10 mouse cellular contexts compared by ENCODE assay signal in genomic region chr7:120552479-120553180, GRCm38 (mm10).
DNase-seq lines count a peak whose midpoint lies in the region; ATAC-seq lines count a peak whose summit lies in the region.
"Had no signal": no experiment of that assay in that cellular context is flagged by ENCODE, and none has a peak within 500 bp of the region (broad histone marks: within the 10 kb centered on the region; RNA-seq: fewer than 3 reads in every experiment).

No protein-coding gene starts in this region.

- no peaks in the 10 kb centered on the region for H3K27me3 ChIP-seq in kidney, embryonic 15.5 days
- H3K27me3 ChIP-seq in embryonic facial prominence, embryonic 11.5 days (ENCODE audit: control insufficient read depth, insufficient read depth, low read length) = no peaks in the 10 kb centered on the region
- no peaks in the 10 kb centered on the region for H3K27me3 ChIP-seq in hindbrain, embryonic 12.5 days
- no peaks in the 10 kb centered on the region for H3K27me3 ChIP-seq in midbrain, embryonic 14.5 days (ENCODE audit: control insufficient read depth, insufficient read depth, low read length)

- DNase-seq in kidney, postnatal 4 days = no peak
- peak; percentile 17 for DNase-seq in embryonic facial prominence, embryonic 11.5 days (ENCODE audit: low spot score)
- DNase-seq in midbrain, embryonic 14.5 days = peak; percentile 74
- DNase-seq in adrenal gland, postnatal 14 days = no peak
- DNase-seq in spleen, postnatal 4 days (ENCODE audit: low spot score in 2 of 2) = no peak
- no peak for DNase-seq in yolk sac, embryonic 10.5 days (ENCODE audit: low spot score)
- DNase-seq: lung, postnatal 4 days had no signal

- no peak overlapping the region for H3K9ac ChIP-seq in kidney, embryonic 15.5 days
- no peak overlapping the region for H3K9ac ChIP-seq in embryonic facial prominence, embryonic 11.5 days (replicated peaks; ENCODE audit: low read length)
- no peak overlapping the region for H3K9ac ChIP-seq in hindbrain, embryonic 12.5 days
- no peak overlapping the region; the same call in 1 of the 2 replicates for H3K9ac ChIP-seq in midbrain, embryonic 14.5 days (replicated peaks; ENCODE audit: low read length)

- 50% methylated on average over 12 of the region's 12 CpGs for WGBS in kidney, embryonic 15.5 days
- WGBS in embryonic facial prominence, embryonic 11.5 days = 49% methylated on average over 12 of the region's 12 CpGs
- 53% methylated on average over 12 of the region's 12 CpGs for WGBS in hindbrain, embryonic 12.5 days
- WGBS in midbrain, embryonic 14.5 days = 42% methylated on average over 12 of the region's 12 CpGs

- no peaks in the 10 kb centered on the region for H3K9me3 ChIP-seq in kidney, embryonic 15.5 days (replicated peaks)
- no peaks in the 10 kb centered on the region for H3K9me3 ChIP-seq in embryonic facial prominence, embryonic 11.5 days (replicated peaks; ENCODE audit: control insufficient read depth, low read length)
- no peaks in the 10 kb centered on the region for H3K9me3 ChIP-seq in hindbrain, embryonic 12.5 days (replicated peaks)
- H3K9me3 ChIP-seq in midbrain, embryonic 14.5 days (ENCODE audit: control insufficient read depth, low read length) = no peaks in the 10 kb centered on the region

- H3K4me1 ChIP-seq in kidney, embryonic 15.5 days = peaks cover 6% of the 10 kb centered on the region; the same call in 1 of the 2 replicates
- H3K4me1 ChIP-seq in embryonic facial prominence, embryonic 11.5 days (ENCODE audit: control insufficient read depth, insufficient read depth, low read length) = no peaks in the 10 kb centered on the region
- no peaks in the 10 kb centered on the region for H3K4me1 ChIP-seq in hindbrain, embryonic 12.5 days
- H3K4me1 ChIP-seq in midbrain, embryonic 14.5 days (ENCODE audit: control insufficient read depth, insufficient read depth, low read length) = no peaks in the 10 kb centered on the region

- no peak overlapping the region for H3K27ac ChIP-seq in kidney, embryonic 15.5 days
- no peak overlapping the region for H3K27ac ChIP-seq in embryonic facial prominence, embryonic 11.5 days (replicated peaks; ENCODE audit: low read depth, low read length)
- H3K27ac ChIP-seq in hindbrain, embryonic 12.5 days = no peak overlapping the region
- H3K27ac ChIP-seq in midbrain, embryonic 14.5 days (replicated peaks; ENCODE audit: low read depth, low read length) = no peak overlapping the region

- H3K4me2 ChIP-seq in kidney, embryonic 15.5 days = peak overlapping the region; percentile 35; the same call in 1 of the 2 replicates
- peak overlapping the region; percentile 7; the same call in 1 of the 2 replicates for H3K4me2 ChIP-seq in embryonic facial prominence, embryonic 11.5 days (ENCODE audit: low read depth, low read length)
- H3K4me2 ChIP-seq in hindbrain, embryonic 12.5 days (replicated peaks) = peak overlapping the region; percentile 35
- H3K4me2 ChIP-seq in midbrain, embryonic 14.5 days (ENCODE audit: low read length) = peak overlapping the region; percentile 52

- no peak overlapping the region for H3K4me3 ChIP-seq in kidney, embryonic 15.5 days (replicated peaks)
- H3K4me3 ChIP-seq in embryonic facial prominence, embryonic 11.5 days (ENCODE audit: low read depth, low read length) = no peak overlapping the region
- H3K4me3 ChIP-seq in hindbrain, embryonic 12.5 days = peak overlapping the region; percentile 13; the same call in 1 of the 2 replicates
- H3K4me3 ChIP-seq in midbrain, embryonic 14.5 days (replicated peaks; ENCODE audit: low read depth, low read length) = peak overlapping the region; percentile 22

- H3K36me3 ChIP-seq in kidney, embryonic 15.5 days = no peaks in the 10 kb centered on the region
- H3K36me3 ChIP-seq in embryonic facial prominence, embryonic 11.5 days (replicated peaks; ENCODE audit: control insufficient read depth, insufficient read depth, low read depth, low read length) = no peaks in the 10 kb centered on the region
- no peaks in the 10 kb centered on the region for H3K36me3 ChIP-seq in hindbrain, embryonic 12.5 days
- H3K36me3 ChIP-seq in midbrain, embryonic 14.5 days (ENCODE audit: control insufficient read depth, insufficient read depth, low read length) = no peaks in the 10 kb centered on the region

- ATAC-seq in kidney, embryonic 15.5 days (replicated peaks; ENCODE audit: low FRiP score) = no peak
- 0 out of 2 replicates have a peak, but pooled peaks have one; percentile 73 for ATAC-seq in embryonic facial prominence, embryonic 11.5 days (replicated peaks; ENCODE audit: insufficient number of reproducible peaks, low FRiP score, low TSS enrichment, low read depth)
- ATAC-seq in hindbrain, embryonic 12.5 days (ENCODE audit: low FRiP score) = peak; percentile 78
- peak; percentile 64 for ATAC-seq in midbrain, embryonic 14.5 days (ENCODE audit: low FRiP score, low TSS enrichment)
- ATAC-seq: activated CD4-positive, CD25-positive, alpha-beta regulatory T cell, adult 4 months had no signal

Comparison
In these comparisons a context has a peak if more than half of its experiments do, and no peak if none do; other contexts are left out.
1. H3K4me3 ChIP-seq: peak in hindbrain, embryonic 12.5 days (single experiment) and midbrain, embryonic 14.5 days (single experiment); none in kidney, embryonic 15.5 days (single experiment) and embryonic facial prominence, embryonic 11.5 days (single experiment).
2. DNase-seq: peak in embryonic facial prominence, embryonic 11.5 days (single experiment) and midbrain, embryonic 14.5 days (single experiment); none in kidney, postnatal 4 days (0 of 2), adrenal gland, postnatal 14 days (single experiment), spleen, postnatal 4 days (0 of 2) and yolk sac, embryonic 10.5 days (single experiment).
3. Peak in every context shown above with its lines, with median percentiles within 50 percentile points of each other: H3K4me2 ChIP-seq.